Mouse (Mus musculus) embryonic facial prominence, embryonic 14.5 days (tissue): Measurements from ENCODE around the gene Cdc42bpa. TPM values are rescaled to one million over a fixed set of nuclear protein-coding genes. Genes with fewer than 3 reads are reported as not detected.
A peak's percentile ranks its signal among the peaks of the same experiment; 100 is the strongest.

ENCODE experiments used
- ATAC-seq: fragments of 200-750 bp; cut with Nextera tagmentation; 2 replicates; pipeline ENCODE4 v1.8.0; 2017; ENCODE audit warnings: low read depth, moderate number of reproducible peaks, moderate TSS enrichment
- DNase-seq: peaks from one replicate; pipeline ENCODE4 v3.0.0-alpha.2; 2015; ENCODE audit warnings: low spot score
- H3K27ac ChIP-seq: fragments of 300-500 bp; sonication (generic); replicated peaks from 2 replicates; pipeline ENCODE4 v1.5.1; 2014; ENCODE audit warnings: low read depth, mild to moderate bottlenecking, low read length, moderate library complexity
- H3K27me3 ChIP-seq: fragments of 300-500 bp; sonication (generic); replicated peaks from 2 replicates; pipeline ENCODE4 v1.6.1; 2014; ENCODE audit warnings: low read length; ENCODE audit not compliant: control insufficient read depth, insufficient read depth
- H3K36me3 ChIP-seq: fragments of 300-500 bp; sonication (generic); 2 replicates; pipeline ENCODE4 v1.6.1; 2014; ENCODE audit warnings: low read length, mixed read lengths; ENCODE audit not compliant: control insufficient read depth, insufficient read depth
- H3K4me1 ChIP-seq: fragments of 300-500 bp; sonication (generic); 2 replicates; pipeline ENCODE4 v1.6.1; 2014; ENCODE audit warnings: antibody characterized with exemption, low read length; ENCODE audit not compliant: control insufficient read depth, insufficient read depth
- H3K4me2 ChIP-seq: fragments of 300-500 bp; sonication (generic); 2 replicates; pipeline ENCODE4 v1.6.1; 2014; ENCODE audit warnings: low read depth, mild to moderate bottlenecking, low read length, moderate library complexity, mixed read lengths
- H3K4me3 ChIP-seq: fragments of 300-500 bp; sonication (generic); 2 replicates; pipeline ENCODE4 v1.5.1; 2014; ENCODE audit warnings: low read depth, mild to moderate bottlenecking, low read length
- H3K9ac ChIP-seq: fragments of 300-500 bp; sonication (generic); 2 replicates; pipeline ENCODE4 v1.6.1; 2014; ENCODE audit warnings: low read depth, mild to moderate bottlenecking, low read length, moderate library complexity, mixed read lengths
- H3K9me3 ChIP-seq: fragments of 300-500 bp; sonication (generic); 2 replicates; pipeline ENCODE4 v1.6.1; 2016; ENCODE audit warnings: low read length; ENCODE audit not compliant: control insufficient read depth
- WGBS: fragments of 180-500 bp; shearing (Covaris S2); extraction: QIAGEN DNeasy Blood & Tissue Kit; methylation state at CpG from one replicate; pipeline ENCODE4 v1.1.7; 2014; 5-methylcytosine and 5-hydroxymethylcytosine counted together
- polyA plus RNA-seq: library from polyadenylated mRNA; unstranded; fragments of >200 nt; fragmentation: Nextera tagmentation; extraction: Ambion mirVana; gene quantifications from 2 replicates; pipeline ENCODE4 v1.2.1, GENCODE M21; 2014

Cdc42bpa gene
- polyA plus RNA-seq, 1 experiment from 2014 or later = 16.3 TPM

GRCm38 (mm10) chr1:180118233-180118632, 158.0 kb downstream of the Cdc42bpa start:
- H3K27me3 ChIP-seq = no peaks in the 10 kb centered on the region
- DNase-seq = peak; percentile 15
- WGBS = 80% methylated on average over 8 of the region's 8 CpGs

DNA sequence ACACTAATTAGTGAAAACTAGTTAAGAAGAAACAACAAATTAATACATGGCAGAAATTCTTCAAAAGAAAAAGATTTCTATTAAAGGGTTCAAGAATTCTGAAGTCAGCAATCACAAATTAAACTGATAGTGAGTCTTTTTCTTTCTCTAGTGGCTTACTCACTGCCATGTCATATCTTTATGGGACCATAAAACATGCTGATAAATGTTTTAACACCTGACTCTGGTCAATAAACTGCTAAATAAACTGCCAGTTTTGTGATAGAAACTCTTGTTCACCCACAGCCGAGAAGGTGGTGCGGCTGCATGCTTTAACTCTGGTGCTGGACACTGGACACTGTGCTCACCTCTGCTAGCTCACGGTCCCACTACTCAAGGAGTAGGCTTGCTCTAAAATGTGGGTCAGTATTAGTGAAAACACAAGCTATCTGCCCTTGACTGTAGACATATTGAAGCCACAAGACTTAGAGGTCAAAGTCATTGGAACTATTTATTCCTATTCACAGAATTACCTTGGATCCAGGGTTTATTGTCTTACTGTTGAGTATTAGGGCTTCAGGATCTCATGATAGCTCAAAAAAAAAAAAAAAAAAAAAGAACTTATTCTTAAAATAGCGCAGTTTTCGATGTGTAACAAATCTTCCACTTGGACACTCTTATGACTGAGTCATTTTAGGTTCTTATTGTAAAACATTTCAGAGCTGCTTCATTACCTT, 168.0 kb downstream of the Cdc42bpa start:
- no peaks in the 10 kb centered on the region for H3K27me3 ChIP-seq
- no peaks in the 10 kb centered on the region for H3K9me3 ChIP-seq
- no peaks in the 10 kb centered on the region for H3K4me1 ChIP-seq
- 95% methylated on average over 5 of the region's 5 CpGs for WGBS
- DNase-seq (no peak), ATAC-seq (no peak)
- H3K4me2 ChIP-seq = no peak overlapping the region
- H3K27ac ChIP-seq = no peak overlapping the region
- peaks cover 4% of the 10 kb centered on the region; the same call in 1 of the 2 replicates for H3K36me3 ChIP-seq
- H3K4me3 ChIP-seq = no peak overlapping the region
- no peak overlapping the region for H3K9ac ChIP-seq

More at GRCm38 (mm10) chr1:180118233-180118632, 158.0 kb downstream of the Cdc42bpa start:
- Histone ChIP-seq H3K4me1 (no peaks in the 10 kb centered on the region), H3K4me2 (no peak overlapping the region), H3K4me3 (no peak overlapping the region), H3K9me3 (no peaks in the 10 kb centered on the region), H3K9ac (no peak overlapping the region), H3K36me3 (peaks cover 36% of the 10 kb centered on the region), H3K27ac (no peak overlapping the region)
- ATAC-seq = no peak

DNA sequence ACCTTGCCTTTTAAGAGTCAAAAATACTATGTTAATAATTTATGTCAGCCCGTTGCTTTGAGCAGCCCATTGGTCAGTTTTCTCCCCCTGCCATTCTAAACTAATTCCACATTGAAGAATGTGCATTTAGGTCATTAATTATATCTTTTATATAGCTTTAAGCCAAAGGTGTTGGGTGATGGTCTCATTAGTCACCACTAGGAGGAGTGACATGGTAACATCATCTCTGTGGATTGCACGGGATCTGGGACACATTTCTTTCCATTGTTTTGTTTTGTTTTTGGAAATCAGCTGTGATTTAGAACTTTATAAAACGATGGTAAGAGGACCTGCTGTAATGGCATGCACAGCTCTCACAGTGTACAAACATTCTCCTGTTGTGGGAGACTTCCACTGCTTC, 171.1 kb downstream of the Cdc42bpa start:
- Histone ChIP-seq H3K36me3 (peaks cover 13% of the 10 kb centered on the region; the same call in 1 of the 2 replicates), H3K27ac (no peak overlapping the region), H3K4me1 (no peaks in the 10 kb centered on the region), H3K9ac (no peak overlapping the region), H3K27me3 (no peaks in the 10 kb centered on the region), H3K4me3 (no peak overlapping the region), H3K9me3 (no peaks in the 10 kb centered on the region), H3K4me2 (no peak overlapping the region)
- 63% methylated on average over 3 of the region's 3 CpGs for WGBS
- no peak for ATAC-seq
- no peak for DNase-seq

DNA sequence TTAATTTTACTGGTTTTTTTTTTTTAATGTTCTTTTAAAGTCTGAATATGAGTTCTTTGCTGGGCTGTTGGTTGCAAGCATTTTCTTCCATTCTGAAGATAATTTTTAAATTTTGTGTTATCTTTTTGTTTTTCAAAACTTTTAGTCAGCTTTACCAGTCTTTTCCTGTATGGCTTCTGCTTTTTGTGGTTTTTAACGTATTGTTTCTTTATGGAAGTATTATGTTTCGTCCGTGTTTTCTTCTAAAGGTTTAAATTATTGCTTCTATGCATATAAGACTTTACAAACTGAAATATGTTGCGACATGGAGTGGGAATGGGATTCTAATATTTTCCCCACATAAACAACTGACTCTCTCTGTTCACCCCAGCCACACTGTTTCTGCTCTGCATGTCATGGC, 171.9 kb downstream of the Cdc42bpa start:
- Histone ChIP-seq H3K4me1 (no peaks in the 10 kb centered on the region), H3K9ac (no peak overlapping the region), H3K4me3 (no peak overlapping the region), H3K9me3 (no peaks in the 10 kb centered on the region), H3K36me3 (peaks cover 21% of the 10 kb centered on the region; the same call in 1 of the 2 replicates), H3K27me3 (no peaks in the 10 kb centered on the region), H3K27ac (no peak overlapping the region), H3K4me2 (no peak overlapping the region)
- no peak for DNase-seq
- no peak for ATAC-seq
- 82% methylated on average over 4 of the region's 4 CpGs for WGBS

DNA sequence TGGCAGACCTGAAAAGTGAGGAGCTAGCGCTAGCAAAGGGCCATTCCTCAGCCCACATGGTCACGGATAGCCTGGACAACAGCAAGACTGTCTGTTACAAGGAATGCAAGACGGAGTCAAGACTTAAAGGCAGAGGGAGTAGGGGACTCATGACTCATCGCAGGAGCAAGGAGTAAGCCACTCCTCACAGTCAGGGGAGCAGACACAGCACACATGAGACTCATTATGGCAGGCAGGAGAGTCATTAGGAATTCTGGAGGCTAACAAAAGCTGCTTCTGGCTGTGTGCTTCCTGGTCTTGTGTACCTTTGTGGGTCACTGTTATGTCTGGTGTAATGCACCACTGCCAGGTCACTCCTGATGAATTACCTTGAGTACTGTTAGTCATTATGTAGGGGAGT, 178.9 kb downstream of the Cdc42bpa start:
- no peak overlapping the region for H3K4me2 ChIP-seq
- no peaks in the 10 kb centered on the region for H3K9me3 ChIP-seq
- H3K36me3 ChIP-seq = peaks cover 63% of the 10 kb centered on the region
- H3K27ac ChIP-seq = no peak overlapping the region
- peak; percentile 47; the same call in 1 of the 2 replicates for ATAC-seq
- H3K4me1 ChIP-seq = no peaks in the 10 kb centered on the region
- no peaks in the 10 kb centered on the region for H3K27me3 ChIP-seq
- peak; percentile 22 for DNase-seq
- no peak overlapping the region for H3K4me3 ChIP-seq
- H3K9ac ChIP-seq = no peak overlapping the region
- 50% methylated on average over 4 of the region's 4 CpGs for WGBS

DNA sequence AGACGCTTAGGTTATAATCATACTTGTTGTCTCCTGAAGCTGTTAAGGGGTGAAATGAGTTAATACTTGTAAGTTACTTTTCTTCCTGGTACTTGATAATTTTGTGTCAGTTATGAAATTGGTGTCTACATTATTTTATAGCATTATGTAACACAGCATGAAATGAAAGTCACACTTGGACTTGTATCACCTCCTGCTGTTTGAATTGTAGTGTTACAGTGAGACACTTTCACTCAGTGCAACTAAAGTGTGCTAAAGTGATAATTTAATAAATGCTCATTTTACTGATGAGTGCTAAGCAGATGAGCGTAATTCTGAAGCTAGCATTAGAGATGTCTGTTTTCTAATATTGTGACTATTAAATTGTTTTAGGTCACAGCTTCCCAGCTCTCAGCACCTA, 180.7 kb downstream of the Cdc42bpa start:
- H3K27ac ChIP-seq = no peak overlapping the region
- no peak overlapping the region for H3K4me3 ChIP-seq
- H3K4me1 ChIP-seq = no peaks in the 10 kb centered on the region
- H3K36me3 ChIP-seq = peaks cover 69% of the 10 kb centered on the region
- no peak overlapping the region for H3K9ac ChIP-seq
- H3K9me3 ChIP-seq = no peaks in the 10 kb centered on the region
- DNase-seq (no peak), ATAC-seq (no peak)
- no peaks in the 10 kb centered on the region for H3K27me3 ChIP-seq
- 92% methylated on average over 2 of the region's 2 CpGs for WGBS
- no peak overlapping the region for H3K4me2 ChIP-seq

GRCm38 (mm10) chr1:180148036-180148435, 187.8 kb downstream of the Cdc42bpa start:
- Histone ChIP-seq H3K4me2 (no peak overlapping the region), H3K4me1 (no peaks in the 10 kb centered on the region), H3K27me3 (no peaks in the 10 kb centered on the region), H3K9me3 (no peaks in the 10 kb centered on the region), H3K4me3 (no peak overlapping the region), H3K36me3 (peaks cover 69% of the 10 kb centered on the region), H3K9ac (no peak overlapping the region), H3K27ac (no peak overlapping the region)
- WGBS = 73% methylated on average over 4 of the region's 4 CpGs
- peak; percentile 41 for DNase-seq
- no peak for ATAC-seq

DNA sequence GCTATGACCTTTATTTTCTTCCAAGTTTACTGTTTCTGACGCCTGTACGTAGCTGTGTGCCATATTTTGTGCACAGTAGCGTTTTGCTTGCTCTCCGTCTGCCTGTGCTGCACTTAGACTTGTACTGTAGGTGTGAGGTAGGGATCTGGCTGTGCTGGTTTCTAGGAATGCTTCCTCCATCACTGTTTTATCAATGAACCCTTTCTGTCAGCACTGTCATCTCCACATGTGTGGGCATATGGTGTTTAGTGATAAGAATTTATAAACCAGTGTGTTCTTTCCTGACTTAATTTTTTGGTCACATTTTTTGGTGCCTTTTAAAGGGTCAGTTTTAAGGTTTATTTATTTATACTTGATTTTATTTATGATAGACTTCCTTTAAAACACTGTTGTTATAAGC, 188.3 kb downstream of the Cdc42bpa start:
- H3K36me3 ChIP-seq = peaks cover 72% of the 10 kb centered on the region
- ATAC-seq = no peak

DNA sequence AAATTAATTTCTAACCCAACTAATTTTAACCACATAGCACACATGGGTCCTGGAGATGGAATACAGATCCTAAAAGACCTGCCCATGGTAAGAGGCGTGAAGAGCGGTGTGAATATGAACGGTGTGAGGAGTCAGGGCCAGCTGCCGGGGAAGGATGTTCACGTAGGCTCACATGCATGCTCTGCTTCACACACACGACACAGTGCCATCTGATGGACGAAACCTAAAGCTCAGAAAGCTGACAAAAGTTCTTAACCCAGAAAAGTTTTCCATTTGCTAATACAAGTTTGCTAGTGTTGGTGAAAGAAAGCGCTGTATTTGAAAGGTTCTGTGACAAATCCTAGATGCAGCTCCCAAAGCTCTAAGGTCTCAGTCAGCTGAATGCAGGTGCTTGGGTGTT, 190.9 kb downstream of the Cdc42bpa start:
- DNase-seq = peak; percentile 15
- Histone ChIP-seq H3K36me3 (peaks cover 71% of the 10 kb centered on the region), H3K4me3 (no peak overlapping the region)

More for the DNA sequence above, 188.3 kb downstream of the Cdc42bpa start:
- no peaks in the 10 kb centered on the region for H3K4me1 ChIP-seq
- no peak overlapping the region for H3K4me3 ChIP-seq
- H3K9me3 ChIP-seq = no peaks in the 10 kb centered on the region
- 81% methylated on average over 4 of the region's 4 CpGs for WGBS
- H3K4me2 ChIP-seq = no peak overlapping the region
- H3K27ac ChIP-seq = no peak overlapping the region
- no peak for DNase-seq
- H3K9ac ChIP-seq = no peak overlapping the region
- no peaks in the 10 kb centered on the region for H3K27me3 ChIP-seq

More for the DNA sequence above, 190.9 kb downstream of the Cdc42bpa start:
- H3K27me3 ChIP-seq = no peaks in the 10 kb centered on the region
- no peak overlapping the region for H3K4me2 ChIP-seq
- 82% methylated on average over 8 of the region's 8 CpGs for WGBS
- no peak overlapping the region for H3K27ac ChIP-seq
- H3K4me1 ChIP-seq = no peaks in the 10 kb centered on the region
- no peaks in the 10 kb centered on the region for H3K9me3 ChIP-seq
- no peak for ATAC-seq
- no peak overlapping the region for H3K9ac ChIP-seq
